Mouse (Mus musculus) kidney, postnatal 0 days (tissue): Measurements from ENCODE around the gene Tagap. TPM values are rescaled to one million over a fixed set of nuclear protein-coding genes. Genes with fewer than 3 reads are reported as not detected.
A peak's percentile ranks its signal among the peaks of the same experiment; 100 is the strongest.

Experiments
- ATAC-seq: fragments of 200-750 bp; cut with Nextera tagmentation; replicated peaks from 2 replicates; pipeline ENCODE4 v1.8.0; 2017; ENCODE audit warnings: low read depth, moderate number of reproducible peaks, moderate TSS enrichment, moderate library complexity; ENCODE audit not compliant: low FRiP score
- DNase-seq: peaks from one replicate; pipeline ENCODE4 v3.0.0-alpha.2; 2016; ENCODE audit warnings: low spot score
- H3K27ac ChIP-seq: fragments of 300-500 bp; sonication (generic); 2 replicates; pipeline ENCODE4 v1.5.1; 2014; ENCODE audit warnings: mild to moderate bottlenecking
- H3K27me3 ChIP-seq: fragments of 300-500 bp; sonication (generic); 2 replicates; pipeline ENCODE4 v1.6.1; 2014; ENCODE audit warnings: low read length, mixed read lengths; ENCODE audit not compliant: insufficient read depth
- H3K36me3 ChIP-seq: fragments of 300-500 bp; sonication (generic); 2 replicates; pipeline ENCODE4 v1.6.1; 2014; ENCODE audit warnings: low read length, mixed read lengths; ENCODE audit not compliant: insufficient read depth
- H3K4me1 ChIP-seq: fragments of 300-500 bp; sonication (generic); replicated peaks from 2 replicates; pipeline ENCODE4 v1.6.1; 2014; ENCODE audit warnings: antibody characterized with exemption, low read length, mixed read lengths; ENCODE audit not compliant: insufficient read depth
- H3K4me2 ChIP-seq: fragments of 300-500 bp; sonication (generic); 2 replicates; pipeline ENCODE4 v1.6.1; 2014; ENCODE audit warnings: mild to moderate bottlenecking, low read length, moderate library complexity, mixed read lengths
- H3K4me3 ChIP-seq: fragments of 300-500 bp; sonication (generic); replicated peaks from 2 replicates; pipeline ENCODE4 v1.5.1; 2014; ENCODE audit warnings: low read depth, low read length
- H3K9ac ChIP-seq: fragments of 300-500 bp; sonication (generic); 2 replicates; pipeline ENCODE4 v1.6.1; 2014; ENCODE audit warnings: low read depth, low read length
- H3K9me3 ChIP-seq: fragments of 300-500 bp; sonication (generic); replicated peaks from 2 replicates; pipeline ENCODE4 v1.6.1; 2016; ENCODE audit warnings: low read length, inconsistent platforms, mixed read lengths
- CTCF ChIP-seq: IDR thresholded peaks from 2 replicates; pipeline ENCODE4 v1.5.1; 2016; ENCODE audit warnings: antibody characterized with exemption, low read depth, mild to moderate bottlenecking, moderate library complexity
- WGBS: fragments of 180-500 bp; shearing (Covaris S2); extraction: QIAGEN DNeasy Blood & Tissue Kit; methylation state at CpG from one replicate; pipeline ENCODE4 v1.1.7; 2014; 5-methylcytosine and 5-hydroxymethylcytosine counted together
- polyA plus RNA-seq: library from polyadenylated mRNA; unstranded; fragments of >200 nt; fragmentation: Nextera tagmentation; extraction: Ambion mirVana; gene quantifications from 2 replicates; pipeline ENCODE4 v1.2.1, GENCODE M21; 2015

Tagap gene
- polyA plus RNA-seq, 1 experiment from 2014 or later: 0.74 TPM

DNA sequence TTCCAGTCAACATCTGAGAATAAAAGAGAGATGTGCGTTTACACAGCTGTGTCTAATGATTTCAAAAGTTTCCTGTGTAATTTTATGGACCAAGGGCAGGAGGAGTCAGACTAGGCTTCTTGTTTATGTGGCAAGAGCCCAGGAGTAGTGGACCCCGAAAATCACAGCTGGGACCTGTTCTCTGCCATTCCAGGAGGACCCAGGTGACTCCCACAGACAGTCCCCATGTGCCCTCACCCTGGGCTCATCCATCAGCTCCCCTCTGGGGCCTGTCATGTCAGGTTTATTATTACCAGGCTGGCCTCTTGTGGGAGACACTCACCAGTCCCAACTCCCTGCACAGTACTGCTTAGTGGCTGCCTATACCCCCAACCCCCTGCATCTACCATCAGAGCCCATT is 6.6 kb upstream of the Tagap start:
- Histone ChIP-seq H3K27me3 (no peaks in the 10 kb centered on the region), H3K4me1 (peaks cover 10% of the 10 kb centered on the region; the same call in 1 of the 2 replicates), H3K4me3 (no peak overlapping the region), H3K36me3 (no peaks in the 10 kb centered on the region), H3K27ac (no peak overlapping the region), H3K9me3 (no peaks in the 10 kb centered on the region), H3K9ac (no peak overlapping the region), H3K4me2 (no peak overlapping the region)
- 23% methylated on average over 2 of the region's 2 CpGs for WGBS
- DNase-seq (peak; percentile 70), ATAC-seq (peak; percentile 67)
- TF ChIP-seq CTCF: no peak

DNA sequence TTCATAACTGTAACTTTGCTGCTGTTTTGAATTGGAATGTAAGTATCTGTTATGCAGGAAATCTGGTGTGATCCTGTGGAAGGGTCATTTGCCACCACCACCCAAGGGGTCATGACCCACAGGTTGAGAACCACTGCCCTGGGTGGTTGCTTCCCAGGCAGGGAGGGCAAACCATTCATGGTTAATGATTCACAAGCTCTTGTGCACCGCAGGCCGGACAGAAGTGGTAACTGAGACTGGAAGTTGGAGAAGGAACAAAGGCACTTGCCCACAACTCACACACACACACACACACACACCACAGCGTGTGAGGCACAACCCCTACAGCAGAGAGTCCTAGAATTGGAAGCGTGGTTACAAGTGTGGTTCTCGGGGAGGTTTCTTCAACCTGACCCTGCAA is 3.2 kb upstream of the Tagap start:
- no peaks in the 10 kb centered on the region for H3K27me3 ChIP-seq
- peaks cover 13% of the 10 kb centered on the region; the same call in 1 of the 2 replicates for H3K4me1 ChIP-seq
- no peaks in the 10 kb centered on the region for H3K9me3 ChIP-seq
- 57% methylated on average over 5 of the region's 5 CpGs for WGBS
- H3K36me3 ChIP-seq: no peaks in the 10 kb centered on the region
- TF ChIP-seq CTCF: no peak
- ATAC-seq: 0 out of 2 replicates have a peak, but pooled peaks have one; percentile 23
- H3K4me2 ChIP-seq: no peak overlapping the region
- no peak overlapping the region for H3K9ac ChIP-seq
- DNase-seq: no peak
- H3K27ac ChIP-seq: no peak overlapping the region
- no peak overlapping the region for H3K4me3 ChIP-seq

- Histone ChIP-seq H3K9ac (no peak overlapping the region), H3K4me3 (no peak overlapping the region), H3K9me3 (no peaks in the 10 kb centered on the region), H3K36me3 (no peaks in the 10 kb centered on the region), H3K4me2 (no peak overlapping the region), H3K27me3 (no peaks in the 10 kb centered on the region), H3K4me1 (peaks cover 7% of the 10 kb centered on the region; the same call in 1 of the 2 replicates), H3K27ac (no peak overlapping the region)
- DNase-seq: peak; percentile 0
- no peak for TF ChIP-seq CTCF
- WGBS: 90% methylated on average over 13 of the region's 13 CpGs
- no peak for ATAC-seq
Measured at GRCm38 (mm10) chr17:7924185-7924725, 1.5 kb upstream of the Tagap start.

GRCm38 (mm10) chr17:7927582-7928535 is 2.1 kb downstream of the Tagap start:
- no peak overlapping the region for H3K4me3 ChIP-seq
- H3K9me3 ChIP-seq: no peaks in the 10 kb centered on the region
- ATAC-seq (no peak), DNase-seq (peak; percentile 81)
- no peak overlapping the region for H3K27ac ChIP-seq
- peaks cover 7% of the 10 kb centered on the region; the same call in 1 of the 2 replicates for H3K4me1 ChIP-seq
- no peaks in the 10 kb centered on the region for H3K36me3 ChIP-seq
- TF ChIP-seq CTCF: peak; percentile 83
- H3K27me3 ChIP-seq: no peaks in the 10 kb centered on the region
- H3K4me2 ChIP-seq: no peak overlapping the region
- H3K9ac ChIP-seq: no peak overlapping the region
- 69% methylated on average over 24 of the region's 24 CpGs for WGBS

- no peak overlapping the region for H3K4me3 ChIP-seq
- H3K9ac ChIP-seq: no peak overlapping the region
- no peaks in the 10 kb centered on the region for H3K9me3 ChIP-seq
- H3K4me1 ChIP-seq: peaks cover 7% of the 10 kb centered on the region; the same call in 1 of the 2 replicates
- no peak overlapping the region for H3K4me2 ChIP-seq
- 83% methylated on average over 6 of the region's 6 CpGs for WGBS
- ATAC-seq (no peak), DNase-seq (no peak)
- H3K27ac ChIP-seq: no peak overlapping the region
- H3K27me3 ChIP-seq: no peaks in the 10 kb centered on the region
- no peak for TF ChIP-seq CTCF
- no peaks in the 10 kb centered on the region for H3K36me3 ChIP-seq
Measured at GRCm38 (mm10) chr17:7928662-7929061, 2.9 kb downstream of the Tagap start.

GRCm38 (mm10) chr17:7929279-7929678 is 3.5 kb downstream of the Tagap start:
- Histone ChIP-seq H3K4me1 (peaks cover 7% of the 10 kb centered on the region; the same call in 1 of the 2 replicates), H3K4me2 (no peak overlapping the region), H3K36me3 (no peaks in the 10 kb centered on the region), H3K9ac (no peak overlapping the region), H3K27ac (no peak overlapping the region), H3K9me3 (no peaks in the 10 kb centered on the region), H3K27me3 (no peaks in the 10 kb centered on the region), H3K4me3 (no peak overlapping the region)
- WGBS: 33% methylated on average over 8 of the region's 8 CpGs
- ATAC-seq (no peak), DNase-seq (peak; percentile 53)
- peak; percentile 63 for TF ChIP-seq CTCF
